ENCODE assay signal across 11 mouse cellular contexts in genomic region chr3:84595677-84596234, GRCm38 (mm10). TPM values are rescaled to one million over a fixed set of nuclear protein-coding genes. Genes with fewer than 3 reads are reported as not detected.
DNase-seq lines count a peak whose midpoint lies in the region; ATAC-seq and TF ChIP-seq lines count a peak whose summit lies in the region.
"Had no signal": no experiment of that assay in that cellular context is flagged by ENCODE, and none has a peak within 500 bp of the region (broad histone marks: within the 10 kb centered on the region; RNA-seq: fewer than 3 reads in every experiment).

No protein-coding gene starts in this region.

- 51% methylated on average over 5 of the region's 5 CpGs for WGBS in hindbrain, embryonic 10.5 days
- WGBS in hindbrain, embryonic 11.5 days = 49% methylated on average over 5 of the region's 5 CpGs
- WGBS in embryonic facial prominence, embryonic 13.5 days = 35% methylated on average over 5 of the region's 5 CpGs
- whole genome bisulfite sequencing in intestine, embryonic 15.5 days = 42% methylated on average over 5 of the region's 5 CpGs
- WGBS in midbrain, postnatal 0 days = 34% methylated on average over 5 of the region's 5 CpGs

- H3K9me3 ChIP-seq in hindbrain, embryonic 10.5 days = no peaks in the 10 kb centered on the region
- no peaks in the 10 kb centered on the region for H3K9me3 ChIP-seq in hindbrain, embryonic 11.5 days (ENCODE audit: control insufficient read depth, low read length)
- no peaks in the 10 kb centered on the region for H3K9me3 ChIP-seq in embryonic facial prominence, embryonic 13.5 days
- no peaks in the 10 kb centered on the region for H3K9me3 ChIP-seq in intestine, embryonic 15.5 days
- no peaks in the 10 kb centered on the region for H3K9me3 ChIP-seq in midbrain, postnatal 0 days (ENCODE audit: low read length)

- no peaks in the 10 kb centered on the region for H3K36me3 ChIP-seq in hindbrain, embryonic 10.5 days
- H3K36me3 ChIP-seq in hindbrain, embryonic 11.5 days (ENCODE audit: control insufficient read depth, insufficient read depth, low read length) = no peaks in the 10 kb centered on the region
- no peaks in the 10 kb centered on the region for H3K36me3 ChIP-seq in embryonic facial prominence, embryonic 13.5 days
- H3K36me3 ChIP-seq in intestine, embryonic 15.5 days = no peaks in the 10 kb centered on the region
- H3K36me3 ChIP-seq in midbrain, postnatal 0 days (ENCODE audit: insufficient read depth, low read length) = no peaks in the 10 kb centered on the region

- no peak overlapping the region for H3K27ac ChIP-seq in hindbrain, embryonic 10.5 days
- H3K27ac ChIP-seq in hindbrain, embryonic 11.5 days (ENCODE audit: low read depth, low read length) = no peak overlapping the region
- H3K27ac ChIP-seq in embryonic facial prominence, embryonic 13.5 days = no peak overlapping the region
- H3K27ac ChIP-seq in intestine, embryonic 15.5 days = no peak overlapping the region
- H3K27ac ChIP-seq in midbrain, postnatal 0 days (ENCODE audit: low read depth, low read length) = no peak overlapping the region

- H3K4me3 ChIP-seq in hindbrain, embryonic 10.5 days = peak overlapping the region; percentile 39
- H3K4me3 ChIP-seq in hindbrain, embryonic 11.5 days (ENCODE audit: low read depth, low read length) = no peak overlapping the region
- H3K4me3 ChIP-seq in embryonic facial prominence, embryonic 13.5 days = 0 out of 2 replicates have a peak overlapping the region, but pooled peaks have one; percentile 28
- no peak overlapping the region for H3K4me3 ChIP-seq in intestine, embryonic 15.5 days (replicated peaks)
- no peak overlapping the region for H3K4me3 ChIP-seq in midbrain, postnatal 0 days (ENCODE audit: low read depth, low read length)

- H3K4me1 ChIP-seq in hindbrain, embryonic 10.5 days (replicated peaks) = peaks cover 16% of the 10 kb centered on the region
- H3K4me1 ChIP-seq in hindbrain, embryonic 11.5 days (replicated peaks; ENCODE audit: control insufficient read depth, insufficient read depth, low read length) = no peaks in the 10 kb centered on the region; the same call in 1 of the 2 replicates
- peaks cover 14% of the 10 kb centered on the region; the same call in 1 of the 2 replicates for H3K4me1 ChIP-seq in embryonic facial prominence, embryonic 13.5 days
- H3K4me1 ChIP-seq in intestine, embryonic 15.5 days (replicated peaks) = no peaks in the 10 kb centered on the region
- H3K4me1 ChIP-seq in midbrain, postnatal 0 days (ENCODE audit: insufficient read depth, low read length) = no peaks in the 10 kb centered on the region

- no peak for TF ChIP-seq CTCF in midbrain, postnatal 0 days (IDR thresholded peaks at IDR 0.05)

- no peak for ATAC-seq in hindbrain, embryonic 11.5 days (ENCODE audit: low FRiP score)
- ATAC-seq in embryonic facial prominence, embryonic 13.5 days (ENCODE audit: insufficient number of reproducible peaks, insufficient read depth, low FRiP score, low TSS enrichment, low read depth) = no peak
- no peak for ATAC-seq in intestine, embryonic 15.5 days
- no peak for ATAC-seq in midbrain, postnatal 0 days (ENCODE audit: low FRiP score)
- ATAC-seq in erythroid progenitor cell, adult 5-6 weeks (replicated peaks; ENCODE audit: low FRiP score, poor library complexity, severe bottlenecking) = no peak

- no peak overlapping the region for H3K9ac ChIP-seq in hindbrain, embryonic 11.5 days (ENCODE audit: low read depth, low read length)
- no peak overlapping the region for H3K9ac ChIP-seq in embryonic facial prominence, embryonic 13.5 days
- H3K9ac ChIP-seq in intestine, embryonic 15.5 days = no peak overlapping the region
- no peak overlapping the region for H3K9ac ChIP-seq in midbrain, postnatal 0 days (replicated peaks; ENCODE audit: low read length, poor library complexity, severe bottlenecking)

- H3K27me3 ChIP-seq in hindbrain, embryonic 10.5 days (ENCODE audit: insufficient read depth, poor library complexity, severe bottlenecking) = peaks cover 13% of the 10 kb centered on the region
- H3K27me3 ChIP-seq in hindbrain, embryonic 11.5 days (ENCODE audit: control insufficient read depth, insufficient read depth, low read length) = no peaks in the 10 kb centered on the region
- no peaks in the 10 kb centered on the region for H3K27me3 ChIP-seq in embryonic facial prominence, embryonic 13.5 days
- H3K27me3 ChIP-seq in intestine, embryonic 15.5 days (replicated peaks) = no peaks in the 10 kb centered on the region
- no peaks in the 10 kb centered on the region for H3K27me3 ChIP-seq in midbrain, postnatal 0 days (ENCODE audit: insufficient read depth, low read length)
- H3K27me3 ChIP-seq: CH12.LX had no signal

- no peak overlapping the region for H3K4me2 ChIP-seq in hindbrain, embryonic 11.5 days (replicated peaks; ENCODE audit: low read depth, low read length)
- peak overlapping the region; percentile 54 for H3K4me2 ChIP-seq in embryonic facial prominence, embryonic 13.5 days
- H3K4me2 ChIP-seq in intestine, embryonic 15.5 days (replicated peaks) = peak overlapping the region; percentile 54
- H3K4me2 ChIP-seq in midbrain, postnatal 0 days (ENCODE audit: low read depth, low read length, poor library complexity, severe bottlenecking) = peak overlapping the region; percentile 46; the same call in 1 of the 2 replicates

- no peak for DNase-seq in hindbrain, embryonic 10.5 days (ENCODE audit: low spot score)
- DNase-seq in hindbrain, embryonic 11.5 days (ENCODE audit: low spot score) = no peak
- no peak for DNase-seq in midbrain, postnatal 0 days (ENCODE audit: low spot score)
- DNase-seq in cerebellum, adult 11-12 months = no peak
- DNase-seq in right cerebral cortex, postnatal 36 days (ENCODE audit: low spot score in 2 of 2) = no peak
- DNase-seq: adrenal gland, postnatal 10 days; lung, postnatal 36 days had no signal

RNA-seq across cellular contexts. Expression of gene Tigd4, which starts 2.4 kb away (rescaled TPM):
- polyA plus RNA-seq in hindbrain, embryonic 10.5 days (2016; fragmentation: Nextera tagmentation; extraction: Ambion mirVana) = not detected in 2 replicates
- polyA plus RNA-seq in hindbrain, embryonic 11.5 days (2014; fragmentation: Nextera tagmentation; extraction: Ambion mirVana) = 0.04 and 0.05 TPM in 2 replicates
- 0.10 and 0.27 TPM in 2 replicates for polyA plus RNA-seq in embryonic facial prominence, embryonic 13.5 days (2015; fragmentation: Nextera tagmentation; extraction: Ambion mirVana)
- polyA plus RNA-seq in intestine, embryonic 15.5 days (2015; fragmentation: Nextera tagmentation; extraction: Ambion mirVana) = not detected in 2 replicates
- not detected in 2 replicates for total RNA-seq in midbrain, postnatal 0 days (2014; rRNA removed)
- polyA plus RNA-seq in midbrain, postnatal 0 days (2015; fragmentation: Nextera tagmentation; extraction: Ambion mirVana) = not detected in 2 replicates
- not detected in 2 replicates for total RNA-seq in erythroid progenitor cell, adult 5-6 weeks (2015; ENCODE audit: low replicate concordance)
- not detected in 2 replicates for total RNA-seq in erythroid progenitor cell, adult 5-6 weeks (2017; ENCODE audit: low replicate concordance)
- total RNA-seq: CH12.LX had no signal

RNA-seq across cellular contexts. Expression of gene Arfip1, which starts 13.3 kb away (rescaled TPM):
- 24.5 and 31.5 TPM in 2 replicates for polyA plus RNA-seq in hindbrain, embryonic 10.5 days (2016; fragmentation: Nextera tagmentation; extraction: Ambion mirVana)
- 36.5 and 42.8 TPM in 2 replicates for polyA plus RNA-seq in hindbrain, embryonic 11.5 days (2014; fragmentation: Nextera tagmentation; extraction: Ambion mirVana)
- 42.5 and 47.1 TPM in 2 replicates for polyA plus RNA-seq in embryonic facial prominence, embryonic 13.5 days (2015; fragmentation: Nextera tagmentation; extraction: Ambion mirVana)
- polyA plus RNA-seq in intestine, embryonic 15.5 days (2015; fragmentation: Nextera tagmentation; extraction: Ambion mirVana) = 47.0 and 53.1 TPM in 2 replicates
- 20.2 and 25.4 TPM in 2 replicates for total RNA-seq in midbrain, postnatal 0 days (2014; rRNA removed)
- polyA plus RNA-seq in midbrain, postnatal 0 days (2015; fragmentation: Nextera tagmentation; extraction: Ambion mirVana) = 20.7 and 21.2 TPM in 2 replicates
- 4.2 and 5.8 TPM in 2 replicates for total RNA-seq in erythroid progenitor cell, adult 5-6 weeks (2015; ENCODE audit: low replicate concordance)
- 3.4 and 4.0 TPM in 2 replicates for total RNA-seq in erythroid progenitor cell, adult 5-6 weeks (2017; ENCODE audit: low replicate concordance)

Comparison
In these comparisons a context has a peak if more than half of its experiments do, and no peak if none do; other contexts are left out.
1. H3K4me3 ChIP-seq: peak in hindbrain, embryonic 10.5 days (single experiment) and embryonic facial prominence, embryonic 13.5 days (single experiment); none in hindbrain, embryonic 11.5 days (single experiment), intestine, embryonic 15.5 days (single experiment) and midbrain, postnatal 0 days (single experiment).